Mouse (Mus musculus) adrenal gland, postnatal 36 days (tissue): ENCODE measurements at regions not wholly inside any gene's neighbourhood (a gene's known extent, or its start where the extent isn't known, plus 50 kb on each side); places are given as distances from the start of the nearest gene placed in this dataset.

Experiments used
- DNase-seq, 2 experiments: peaks; one replicate each; pipeline ENCODE4 v3.0.0; 2021; ENCODE audit warnings: mixed read lengths in 1 of 2

GRCm38 (mm10) chr9:61706263-61706755 is 208.0 kb downstream of the Rplp1 start:
- DNase-seq = no peak

GRCm38 (mm10) chr9:61705586-61706233 is 208.6 kb downstream of the Rplp1 start:
- peak; percentile 18 to 39 for DNase-seq

- DNase-seq = no peak
Observed at GRCm38 (mm10) chr9:61703301-61703700, 211.0 kb downstream of the Rplp1 start.

GRCm38 (mm10) chr9:61702280-61702966 is 211.9 kb downstream of the Rplp1 start:
- no peak for DNase-seq

GRCm38 (mm10) chr9:61700576-61700975 is 213.8 kb downstream of the Rplp1 start:
- peak; percentile 49 to 58 for DNase-seq

- no peak for DNase-seq
Observed at GRCm38 (mm10) chr9:61699618-61700017, 214.7 kb downstream of the Rplp1 start.

GRCm38 (mm10) chr9:61697959-61698358 is 216.4 kb downstream of the Rplp1 start:
- DNase-seq = peak; percentile 81

GRCm38 (mm10) chr9:61696831-61697230 is 217.5 kb downstream of the Rplp1 start:
- no peak for DNase-seq

- peak; percentile 41 to 50 for DNase-seq
Observed at GRCm38 (mm10) chr9:61695821-61696220, 218.5 kb downstream of the Rplp1 start.

GRCm38 (mm10) chr9:61695381-61695791 is 219.0 kb downstream of the Rplp1 start:
- peak; percentile 81 to 83 for DNase-seq

GRCm38 (mm10) chr9:61694206-61694605 is 220.1 kb downstream of the Rplp1 start:
- DNase-seq = no peak

- DNase-seq = no peak
Observed at GRCm38 (mm10) chr9:61690786-61691185, 223.6 kb downstream of the Rplp1 start.

- no peak for DNase-seq
Observed at GRCm38 (mm10) chr9:61689939-61690338, 224.4 kb downstream of the Rplp1 start.

GRCm38 (mm10) chr9:61689516-61689915 is 224.8 kb downstream of the Rplp1 start:
- no peak for DNase-seq

- no peak for DNase-seq
Observed at GRCm38 (mm10) chr9:61683557-61683956, 230.8 kb downstream of the Rplp1 start.

GRCm38 (mm10) chr9:61682744-61683259 is 231.5 kb downstream of the Rplp1 start:
- DNase-seq = no peak

- no peak for DNase-seq
Observed at GRCm38 (mm10) chr9:61682316-61682715, 232.0 kb downstream of the Rplp1 start.

- DNase-seq = no peak
Observed at GRCm38 (mm10) chr9:61681406-61681805, 232.9 kb downstream of the Rplp1 start.

GRCm38 (mm10) chr9:61680911-61681311 is 233.4 kb downstream of the Rplp1 start:
- DNase-seq = no peak

GRCm38 (mm10) chr9:61679686-61680085 is 234.7 kb downstream of the Rplp1 start:
- DNase-seq = no peak

GRCm38 (mm10) chr9:61677603-61678002 is 236.7 kb downstream of the Rplp1 start:
- no peak for DNase-seq

- no peak for DNase-seq
Observed at GRCm38 (mm10) chr9:61677037-61677436, 237.3 kb downstream of the Rplp1 start.

- DNase-seq = peak; percentile 59 to 64
Observed at GRCm38 (mm10) chr9:61675366-61675765, 239.0 kb downstream of the Rplp1 start.
